Mouse (Mus musculus) forebrain, embryonic 11.5 days (tissue): ENCODE data around the gene Larp4. TPM values are rescaled to one million over a fixed set of nuclear protein-coding genes. Genes with fewer than 3 reads are reported as not detected.

Experiments
- ATAC-seq: fragments of 200-750 bp; cut with Nextera tagmentation; replicated peaks from 2 replicates; pipeline ENCODE4 v1.8.0; 2017; ENCODE audit warnings: moderate TSS enrichment; ENCODE audit not compliant: low FRiP score
- DNase-seq: peaks from one replicate; pipeline ENCODE4 v3.0.0-alpha.2; 2017; ENCODE audit warnings: low spot score
- H3K27ac ChIP-seq: fragments of 300-500 bp; sonication (generic); 2 replicates; pipeline ENCODE4 v1.5.1; 2014; ENCODE audit warnings: low read depth, low read length
- H3K27me3 ChIP-seq: fragments of 300-500 bp; sonication (generic); 2 replicates; pipeline ENCODE4 v1.6.1; 2014; ENCODE audit warnings: mild to moderate bottlenecking, low read length, mixed read lengths; ENCODE audit not compliant: control insufficient read depth, insufficient read depth
- H3K36me3 ChIP-seq: fragments of 300-500 bp; sonication (generic); 2 replicates; pipeline ENCODE4 v1.6.1; 2014; ENCODE audit warnings: mild to moderate bottlenecking, low read length, moderate library complexity, mixed read lengths; ENCODE audit not compliant: control insufficient read depth, insufficient read depth
- H3K4me1 ChIP-seq: fragments of 300-500 bp; sonication (generic); replicated peaks from 2 replicates; pipeline ENCODE4 v1.6.1; 2014; ENCODE audit warnings: low read length, mixed read lengths; ENCODE audit not compliant: control insufficient read depth, insufficient read depth
- H3K4me2 ChIP-seq: fragments of 300-500 bp; sonication (generic); 2 replicates; pipeline ENCODE4 v1.6.1; 2014; ENCODE audit warnings: low read depth, mild to moderate bottlenecking, low read length, moderate library complexity, mixed read lengths; ENCODE audit not compliant: severe bottlenecking
- H3K4me3 ChIP-seq: fragments of 300-500 bp; sonication (generic); 2 replicates; pipeline ENCODE4 v1.5.1; 2014; ENCODE audit warnings: low read depth, low read length
- H3K9ac ChIP-seq: fragments of 300-500 bp; sonication (generic); 2 replicates; pipeline ENCODE4 v1.6.1; 2014; ENCODE audit warnings: low read length
- H3K9me3 ChIP-seq: fragments of 300-500 bp; sonication (generic); 2 replicates; pipeline ENCODE4 v1.6.1; 2016; ENCODE audit warnings: low read length, mixed read lengths; ENCODE audit not compliant: control insufficient read depth
- WGBS: fragments of 180-500 bp; shearing (Covaris S2); extraction: QIAGEN DNeasy Blood & Tissue Kit; methylation state at CpG from one replicate; pipeline ENCODE4 v1.1.7; 2014; 5-methylcytosine and 5-hydroxymethylcytosine counted together
- polyA plus RNA-seq: library from polyadenylated mRNA; unstranded; fragments of >200 nt; fragmentation: Nextera tagmentation; extraction: Ambion mirVana; gene quantifications from 2 replicates; pipeline ENCODE4 v1.2.1, GENCODE M21; 2014

Gene Larp4
- polyA plus RNA-seq, 1 experiment from 2014 or later = 42.8 TPM

GRCm38 (mm10) chr15:100041267-100042047, 71.6 kb downstream of the Larp4 start:
- H3K4me1 ChIP-seq = peaks cover 17% of the 10 kb centered on the region
- H3K36me3 ChIP-seq = no peaks in the 10 kb centered on the region
- DNase-seq (no peak), ATAC-seq (no peak)
- H3K4me3 ChIP-seq = peak overlapping the region; percentile 9; the same call in 1 of the 2 replicates
- H3K9me3 ChIP-seq = no peaks in the 10 kb centered on the region
- peak overlapping the region; percentile 51 for H3K9ac ChIP-seq
- peak overlapping the region; percentile 74 for H3K4me2 ChIP-seq
- no peaks in the 10 kb centered on the region for H3K27me3 ChIP-seq
- H3K27ac ChIP-seq = no peak overlapping the region
- WGBS = 46% methylated on average over 10 of the region's 10 CpGs

- Histone ChIP-seq H3K9ac (no peak overlapping the region), H3K36me3 (no peaks in the 10 kb centered on the region), H3K9me3 (no peaks in the 10 kb centered on the region), H3K4me1 (peaks cover 17% of the 10 kb centered on the region), H3K27ac (no peak overlapping the region), H3K27me3 (no peaks in the 10 kb centered on the region), H3K4me3 (no peak overlapping the region), H3K4me2 (no peak overlapping the region)
- no peak for DNase-seq
- ATAC-seq = no peak
- 86% methylated on average over 9 of the region's 9 CpGs for WGBS
Observed at GRCm38 (mm10) chr15:100042048-100042400, 72.2 kb downstream of the Larp4 start.

GRCm38 (mm10) chr15:100045576-100045975, 75.7 kb downstream of the Larp4 start:
- H3K9me3 ChIP-seq = no peaks in the 10 kb centered on the region
- DNase-seq (no peak), ATAC-seq (no peak)
- H3K4me1 ChIP-seq = peaks cover 12% of the 10 kb centered on the region
- H3K4me2 ChIP-seq = no peak overlapping the region
- no peak overlapping the region for H3K27ac ChIP-seq
- H3K36me3 ChIP-seq = no peaks in the 10 kb centered on the region
- no peak overlapping the region for H3K4me3 ChIP-seq
- H3K27me3 ChIP-seq = no peaks in the 10 kb centered on the region
- 71% methylated on average over 6 of the region's 6 CpGs for WGBS
- H3K9ac ChIP-seq = no peak overlapping the region

GRCm38 (mm10) chr15:100049496-100050087, 79.7 kb downstream of the Larp4 start:
- Histone ChIP-seq H3K9ac (no peak overlapping the region), H3K4me2 (no peak overlapping the region), H3K9me3 (no peaks in the 10 kb centered on the region), H3K4me1 (peaks cover 5% of the 10 kb centered on the region; the same call in 1 of the 2 replicates), H3K36me3 (no peaks in the 10 kb centered on the region), H3K27ac (no peak overlapping the region), H3K4me3 (no peak overlapping the region), H3K27me3 (no peaks in the 10 kb centered on the region)
- WGBS = 88% methylated on average over 7 of the region's 7 CpGs
- ATAC-seq (no peak), DNase-seq (no peak)

- no peaks in the 10 kb centered on the region for H3K36me3 ChIP-seq
- no peak overlapping the region for H3K9ac ChIP-seq
- H3K27ac ChIP-seq = no peak overlapping the region
- 89% methylated on average over 7 of the region's 7 CpGs for WGBS
- no peaks in the 10 kb centered on the region for H3K9me3 ChIP-seq
- no peaks in the 10 kb centered on the region for H3K27me3 ChIP-seq
- DNase-seq (no peak), ATAC-seq (no peak)
- no peak overlapping the region for H3K4me3 ChIP-seq
- H3K4me2 ChIP-seq = no peak overlapping the region
- H3K4me1 ChIP-seq = no peaks in the 10 kb centered on the region; the same call in 1 of the 2 replicates
Observed at GRCm38 (mm10) chr15:100050940-100051339, 81.1 kb downstream of the Larp4 start.

GRCm38 (mm10) chr15:100052726-100053125, 82.9 kb downstream of the Larp4 start:
- no peak overlapping the region for H3K4me2 ChIP-seq
- no peaks in the 10 kb centered on the region for H3K36me3 ChIP-seq
- H3K9me3 ChIP-seq = no peaks in the 10 kb centered on the region
- no peaks in the 10 kb centered on the region; the same call in 1 of the 2 replicates for H3K4me1 ChIP-seq
- WGBS = 42% methylated on average over 3 of the region's 3 CpGs
- no peak overlapping the region for H3K4me3 ChIP-seq
- no peak overlapping the region for H3K27ac ChIP-seq
- ATAC-seq = no peak
- H3K9ac ChIP-seq = no peak overlapping the region
- DNase-seq = no peak
- no peaks in the 10 kb centered on the region for H3K27me3 ChIP-seq

GRCm38 (mm10) chr15:100056397-100056908, 86.6 kb downstream of the Larp4 start:
- no peak for DNase-seq
- H3K4me2 ChIP-seq = no peak overlapping the region
- H3K4me1 ChIP-seq = peaks cover 2% of the 10 kb centered on the region; the same call in 1 of the 2 replicates
- H3K9me3 ChIP-seq = no peaks in the 10 kb centered on the region
- H3K27ac ChIP-seq = no peak overlapping the region
- no peaks in the 10 kb centered on the region for H3K27me3 ChIP-seq
- ATAC-seq = no peak
- no peak overlapping the region for H3K4me3 ChIP-seq
- WGBS = 92% methylated on average over 7 of the region's 7 CpGs
- H3K9ac ChIP-seq = no peak overlapping the region
- H3K36me3 ChIP-seq = no peaks in the 10 kb centered on the region

- Histone ChIP-seq H3K4me2 (no peak overlapping the region), H3K4me3 (no peak overlapping the region), H3K27ac (no peak overlapping the region), H3K4me1 (peaks cover 2% of the 10 kb centered on the region; the same call in 1 of the 2 replicates), H3K36me3 (no peaks in the 10 kb centered on the region), H3K9me3 (no peaks in the 10 kb centered on the region), H3K9ac (no peak overlapping the region), H3K27me3 (no peaks in the 10 kb centered on the region)
- DNase-seq = no peak
- no peak for ATAC-seq
- 83% methylated on average over 3 of the region's 3 CpGs for WGBS
Observed at GRCm38 (mm10) chr15:100057698-100058097, 87.8 kb downstream of the Larp4 start.
